Mouse (Mus musculus) mature B cell (primary cell): Measurements from ENCODE around the gene Tmco3.

Source experiments
- in situ Hi-C: fragments of 300-500 bp; cut with MboI; formaldehyde crosslinking; loops from 2 replicates; pipeline ENCODE4 v1.14.3; 2019

Tmco3 gene

DNA sequence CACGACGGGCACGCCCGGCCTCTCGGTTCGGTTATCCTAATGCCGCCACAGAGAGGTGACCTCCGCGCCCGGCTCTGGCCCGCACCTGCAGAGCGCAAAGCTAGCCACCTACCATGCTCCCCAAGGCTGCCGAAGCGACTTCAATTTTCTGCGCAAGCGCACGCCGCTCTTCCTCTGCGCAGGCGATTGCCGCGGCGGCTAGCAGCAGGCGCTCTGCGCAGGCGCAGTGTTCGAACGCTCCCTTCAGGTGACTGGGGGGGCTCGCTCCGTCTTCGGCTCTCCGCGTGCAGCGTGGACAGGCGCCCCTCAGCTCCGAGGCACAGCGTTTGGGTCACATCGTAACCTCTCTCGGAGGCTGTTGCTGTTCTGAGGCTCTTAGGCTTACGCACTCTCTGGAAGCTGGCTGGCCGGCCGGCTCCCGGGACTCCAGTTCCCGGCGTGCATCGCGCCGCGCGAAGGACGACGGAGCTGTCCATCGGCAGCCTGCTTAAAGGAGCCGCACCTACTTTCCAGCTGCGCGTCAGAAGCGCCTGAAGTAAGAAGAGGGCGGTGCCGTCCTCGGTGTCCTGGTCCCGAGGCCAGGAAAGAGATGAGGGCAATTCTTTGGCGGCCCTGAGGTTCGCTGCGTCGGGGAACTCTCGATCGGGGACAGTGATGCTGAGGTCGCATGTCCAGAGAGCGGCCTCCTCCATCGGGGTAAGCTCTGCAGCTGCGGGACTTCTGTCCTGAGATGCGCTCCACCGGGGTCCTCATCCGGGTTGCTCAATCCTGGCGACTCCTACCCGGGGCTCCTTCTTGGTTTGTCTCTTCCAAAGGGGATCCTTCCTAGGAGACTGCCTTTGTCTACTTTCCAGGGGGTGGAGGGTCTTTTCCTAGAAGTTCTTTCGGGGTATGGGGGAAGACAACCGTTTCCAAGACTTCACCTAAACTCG is at the start of gene Tmco3, which contains the start of gene Dcun1d2:
TSS of gene Tmco3 (plus strand) at position 499 of the 932 bp plus-strand sequence.
TSS of gene Dcun1d2 (minus strand) at position 440 of the 932 bp plus-strand sequence.
- in situ Hi-C loops = no loop called here

DNA sequence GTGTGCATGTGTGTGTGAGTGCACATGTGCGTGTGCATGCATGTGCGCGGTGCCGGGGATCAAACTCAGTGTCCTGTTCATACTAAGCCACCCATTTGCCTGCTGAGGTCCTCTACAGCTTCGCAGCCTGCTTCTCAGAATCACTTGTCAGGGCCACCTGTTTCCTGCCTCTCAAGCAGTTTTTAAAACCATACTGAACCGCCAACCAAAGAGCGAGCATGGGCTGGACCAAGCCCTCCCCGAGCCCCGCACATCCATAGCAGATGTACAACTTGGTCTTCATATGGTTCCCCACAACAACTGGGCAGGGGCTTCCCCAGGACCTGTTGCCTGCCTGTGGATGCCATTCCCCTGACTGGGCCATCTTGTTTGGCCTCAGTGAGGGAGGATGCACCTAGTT is 47.9 kb upstream of the Tmco3 start:
- in situ Hi-C loops = no loop called here

DNA sequence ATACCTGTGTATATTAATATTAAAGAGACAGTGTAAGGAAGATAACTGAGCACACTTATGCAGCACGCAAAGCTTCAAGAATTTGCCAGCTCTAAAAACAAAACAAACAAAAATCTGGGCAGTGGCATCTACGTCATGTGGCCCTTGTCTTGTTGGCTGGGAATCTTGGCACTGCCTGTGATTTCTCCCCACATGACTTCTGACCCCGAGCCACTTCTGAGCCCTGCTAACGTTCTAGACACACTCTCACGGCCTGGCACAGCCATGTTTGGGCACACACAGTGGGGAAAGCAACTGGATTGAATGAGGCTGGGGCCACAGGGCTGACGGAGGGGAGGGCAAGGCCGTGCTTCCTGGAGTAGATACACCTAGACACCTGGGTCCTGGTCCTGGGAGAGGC is 47.3 kb upstream of the Tmco3 start:
- in situ Hi-C loops = no loop called here

DNA sequence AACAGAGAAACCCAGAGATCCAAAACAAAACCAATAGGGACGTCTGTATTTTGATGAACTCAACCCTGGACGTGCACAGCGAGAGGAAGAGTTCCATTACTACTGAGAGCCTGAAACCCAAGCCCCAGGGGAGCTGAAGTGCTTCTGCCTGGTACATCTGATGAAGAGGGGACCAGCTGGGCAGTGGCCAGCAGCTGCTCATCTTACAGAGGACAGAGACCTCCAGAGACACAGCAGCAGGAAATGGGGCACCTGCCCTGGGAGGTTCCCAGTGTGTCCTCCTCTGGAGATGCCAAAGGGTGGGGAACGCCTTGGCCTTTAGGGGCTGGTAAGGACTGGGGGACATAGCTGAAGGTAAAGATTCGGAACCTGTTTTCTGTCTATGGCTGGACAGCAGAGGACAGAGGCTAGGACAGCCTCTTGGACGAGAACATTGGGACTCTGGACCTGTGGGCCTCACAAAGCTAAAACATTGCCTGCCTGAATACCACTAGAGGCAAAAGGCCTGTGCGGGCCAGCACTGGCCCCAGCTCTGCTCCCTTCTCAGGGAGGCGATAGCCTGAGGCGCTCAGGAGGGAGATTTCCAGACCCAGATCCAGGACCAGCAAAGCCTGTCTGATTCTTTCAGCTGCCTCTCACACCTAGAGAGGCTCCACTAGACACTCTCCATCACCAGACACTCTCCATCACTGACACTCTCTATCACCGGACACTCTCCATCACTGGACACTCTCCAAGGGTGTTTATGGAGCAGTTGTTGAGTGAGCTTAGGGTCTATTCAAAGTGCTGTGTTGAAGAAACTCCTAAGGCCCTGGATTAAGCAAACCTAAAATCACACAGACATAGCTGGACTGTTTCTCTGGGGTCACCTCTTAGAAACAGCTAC is 44.8 kb upstream of the Tmco3 start:
- in situ Hi-C loops = no loop called here

DNA sequence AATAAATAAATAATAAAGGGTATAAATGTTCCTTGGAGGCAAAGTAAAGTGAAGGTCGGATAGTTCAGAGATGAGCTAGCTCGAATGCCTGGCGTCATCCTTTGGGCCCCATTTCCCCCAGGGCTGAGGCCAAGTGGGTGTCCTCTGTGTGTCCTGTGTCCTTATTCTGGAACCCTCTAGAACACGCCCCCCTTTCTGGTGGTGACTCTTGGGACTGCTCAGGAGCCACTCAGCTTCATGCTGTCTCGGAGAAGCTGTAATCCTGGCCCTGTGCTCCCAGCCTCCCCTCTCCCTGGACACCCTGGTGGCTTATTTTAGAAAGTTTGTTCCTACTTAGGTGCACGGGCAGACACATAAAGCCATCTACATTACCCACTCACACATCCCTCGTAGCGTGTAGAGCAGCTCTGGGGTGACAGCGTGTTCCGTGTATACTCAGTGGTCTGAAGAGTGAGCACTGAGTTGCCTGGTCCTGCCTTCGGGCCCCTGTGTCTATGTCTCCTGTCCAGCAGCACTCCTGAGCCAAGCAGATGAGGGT is 43.6 kb upstream of the Tmco3 start:
- in situ Hi-C loops = no loop called here

DNA sequence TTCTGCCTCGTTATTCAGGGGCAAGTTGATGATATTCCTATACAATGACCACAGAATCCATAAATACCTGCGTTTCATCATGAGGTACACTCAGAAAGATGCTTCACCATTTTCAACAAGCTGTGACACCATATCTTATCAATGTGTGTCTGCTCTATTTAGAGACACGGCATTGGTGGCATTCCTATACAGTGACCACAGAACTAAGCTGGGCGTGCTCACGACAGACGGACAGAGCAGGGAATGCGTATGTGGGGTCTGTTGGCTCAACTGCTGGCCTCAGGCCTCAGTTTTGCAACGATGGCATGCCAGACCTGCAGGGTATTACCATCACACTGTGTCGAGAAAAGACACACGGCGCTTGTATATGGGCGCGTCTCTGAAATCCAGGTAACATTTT is 35.2 kb upstream of the Tmco3 start:
- in situ Hi-C loops = no loop called here

DNA sequence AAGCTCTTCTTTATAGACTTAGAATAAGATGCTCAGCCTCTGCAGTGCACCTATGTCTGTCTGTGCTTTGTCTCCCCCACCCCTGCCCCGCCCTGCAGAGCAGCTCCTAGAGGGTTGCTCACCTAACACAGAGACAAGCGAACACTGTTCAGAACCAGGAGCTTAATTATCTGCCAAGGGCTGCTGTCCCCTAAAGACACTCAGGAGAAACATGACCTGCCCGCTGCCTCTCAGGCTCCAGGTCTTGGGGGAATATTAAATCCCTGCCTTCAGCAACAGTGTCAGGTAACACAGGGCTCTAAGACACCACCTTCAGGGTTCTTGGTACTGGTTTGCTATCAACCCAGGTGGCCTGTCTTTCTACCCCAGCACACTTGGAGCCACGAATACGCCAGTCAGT is 34.6 kb upstream of the Tmco3 start:
- in situ Hi-C loops = no loop called here

DNA sequence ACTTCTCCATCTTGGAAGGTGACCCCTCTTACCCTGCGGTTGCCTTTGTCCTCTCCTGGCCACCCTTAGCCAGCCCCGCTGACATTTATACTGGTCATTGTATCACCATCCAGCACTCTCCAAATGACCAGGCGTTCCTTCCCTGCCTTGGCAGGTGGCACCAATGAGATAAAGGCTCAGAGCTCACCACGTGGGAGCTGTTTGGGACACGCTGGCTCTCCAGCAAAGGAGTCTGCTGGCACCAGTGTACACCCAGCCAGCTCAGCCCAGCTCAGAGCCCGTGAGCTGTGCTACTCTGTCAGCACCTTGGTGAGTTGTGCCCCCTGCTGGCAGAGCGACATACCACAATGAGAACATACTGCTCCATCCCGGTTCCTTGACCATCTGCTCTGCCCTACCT is 34.0 kb upstream of the Tmco3 start, which contains the start of gene Adprhl1:
TSS of gene Adprhl1 (minus strand) at position 144 of the 400 bp plus-strand sequence.
- in situ Hi-C loops = no loop called here

DNA sequence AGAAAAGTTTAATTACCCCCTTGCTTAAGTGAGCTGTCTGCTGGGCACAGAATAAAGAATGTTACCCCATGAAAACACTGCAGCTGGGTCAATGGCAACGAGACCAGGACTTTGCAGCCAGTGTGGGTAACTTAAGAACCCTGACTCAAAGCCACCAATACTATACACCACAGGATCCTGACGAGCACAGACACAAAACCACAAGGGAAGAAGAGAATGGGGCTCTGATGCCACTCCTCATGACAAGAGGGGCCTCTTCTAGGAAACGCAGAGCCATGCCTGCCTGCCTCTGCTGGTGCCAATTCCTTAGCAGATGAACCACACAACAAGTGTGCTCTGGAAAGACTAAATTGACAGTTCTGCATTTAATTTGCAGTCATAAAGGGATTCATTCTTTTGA is 24.6 kb upstream of the Tmco3 start:
- in situ Hi-C loops = no loop called here

DNA sequence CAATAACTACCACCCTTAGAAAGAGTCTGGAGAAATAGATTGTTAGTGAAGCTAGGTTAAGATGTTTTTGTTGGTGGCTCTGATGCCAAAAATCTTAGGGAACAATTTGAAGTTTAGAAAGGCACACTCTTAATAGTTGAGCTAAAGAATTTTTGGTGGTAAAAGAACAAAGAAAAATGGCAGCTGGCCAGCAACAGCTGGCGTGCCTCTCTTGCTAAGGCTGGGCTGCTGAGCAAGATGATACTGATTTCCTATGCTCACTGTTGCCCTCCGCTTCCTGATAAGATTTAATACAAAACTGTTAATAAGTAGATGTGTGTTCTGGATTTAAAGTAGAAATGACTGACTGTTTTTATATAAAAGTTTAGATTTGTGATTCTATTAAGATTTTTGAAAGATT is 20.4 kb upstream of the Tmco3 start:
- in situ Hi-C loops = no loop called here

DNA sequence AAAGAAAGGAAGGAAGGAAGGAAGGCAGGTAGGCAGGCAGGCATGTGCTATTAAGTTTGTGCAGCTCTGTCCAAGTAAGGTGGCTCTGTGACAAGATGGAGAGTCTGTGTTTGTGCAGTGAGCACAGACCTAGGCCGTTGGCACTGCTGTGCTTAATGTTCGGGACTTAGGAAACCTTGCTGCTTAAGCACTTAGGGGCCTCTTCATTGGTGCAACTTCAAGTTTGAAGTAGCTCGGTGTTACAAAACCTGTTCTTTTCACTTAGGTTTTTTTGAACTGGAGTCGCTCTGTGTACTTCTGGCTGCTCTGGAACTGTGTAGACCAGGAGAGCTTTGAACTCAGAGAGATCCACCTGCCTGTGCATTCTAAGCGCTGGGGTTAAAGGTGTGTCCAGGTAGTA is 15.2 kb upstream of the Tmco3 start:
- in situ Hi-C loops = no loop called here

DNA sequence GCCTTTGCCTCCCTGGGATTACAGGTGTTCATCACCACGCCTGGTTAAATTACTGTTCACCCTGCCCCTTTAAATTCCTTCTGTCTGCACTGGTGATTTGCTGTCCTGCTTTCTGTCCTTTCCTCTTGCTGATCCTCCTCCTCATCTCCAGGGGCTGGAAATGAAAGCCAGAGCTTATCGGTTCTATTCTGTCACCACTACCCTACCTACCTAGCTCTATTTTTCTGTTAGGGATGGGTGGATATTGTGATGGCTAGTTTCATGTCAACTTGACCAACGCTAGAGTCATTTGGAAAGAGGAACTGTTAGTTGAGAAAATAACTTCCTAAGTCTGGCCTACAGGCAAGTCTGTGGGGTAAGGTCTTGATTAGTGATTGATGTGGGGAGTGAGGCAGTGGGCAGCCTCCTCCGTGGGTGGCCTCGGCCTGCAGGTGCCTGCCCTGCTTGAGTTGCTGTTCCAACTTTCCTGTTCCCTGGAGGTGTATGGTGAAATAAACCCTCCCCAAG is 11.0 kb upstream of the Tmco3 start:
- in situ Hi-C loops = no loop called here

DNA sequence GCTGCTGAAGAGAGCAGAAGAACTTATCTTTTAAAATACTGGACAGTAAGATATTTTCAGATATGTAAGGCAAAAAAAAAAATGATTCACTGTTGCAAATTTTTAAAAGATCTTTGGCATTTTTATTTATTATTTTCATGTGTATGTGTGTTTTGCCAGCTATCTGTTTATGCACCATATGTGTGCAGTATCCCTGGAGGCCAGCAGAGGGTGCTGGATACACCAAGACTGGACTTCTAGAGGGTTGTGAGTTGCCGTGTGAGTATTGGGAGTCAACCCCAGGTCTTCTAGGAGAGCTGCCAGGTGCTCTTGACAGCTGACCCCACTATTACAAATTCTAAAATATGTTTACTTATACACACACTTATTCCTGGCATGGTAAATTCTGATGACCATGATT is 4.8 kb upstream of the Tmco3 start:
- in situ Hi-C loops = no loop called here

DNA sequence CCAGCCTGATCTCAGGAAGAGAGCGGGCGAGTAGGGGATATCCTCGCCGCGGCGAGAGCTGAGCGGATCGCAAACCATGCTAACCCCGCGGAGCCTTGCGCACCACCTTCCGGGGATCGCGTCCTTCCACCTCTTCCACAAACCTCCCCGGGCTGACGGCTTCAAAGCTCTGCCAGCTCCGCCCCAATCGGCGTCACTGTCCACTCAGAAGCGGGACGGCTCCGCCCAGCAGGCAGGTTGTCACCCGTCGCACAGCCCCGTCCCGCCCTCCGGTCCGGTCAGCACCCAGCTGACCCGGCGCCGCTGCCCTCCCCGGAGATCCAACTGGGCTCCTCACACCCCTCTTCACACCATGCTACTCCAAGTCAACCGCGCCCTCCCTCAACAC is 692 bp upstream of the Tmco3 start:
- in situ Hi-C loops = no loop called here

DNA sequence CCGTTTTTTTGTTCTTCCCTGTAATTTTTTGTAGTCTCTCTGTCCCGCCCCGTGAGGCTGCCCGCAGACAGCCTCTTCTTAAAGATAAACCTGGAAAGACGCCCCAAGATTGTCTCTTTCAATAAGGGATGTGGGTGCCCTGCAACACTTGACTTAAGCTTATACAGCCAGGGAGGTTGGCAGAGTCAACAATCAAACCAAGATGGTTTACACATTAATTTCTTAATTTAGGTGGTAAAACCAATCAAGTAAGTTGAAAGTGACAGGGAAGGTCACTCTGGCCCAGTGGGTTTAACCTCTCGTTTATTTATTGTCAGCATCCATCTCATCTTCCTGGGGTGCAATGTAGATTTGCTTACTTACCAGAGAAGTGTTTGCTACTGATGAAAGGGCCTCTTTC is 656 bp downstream of the Tmco3 start:
- in situ Hi-C loops = no loop called here

DNA sequence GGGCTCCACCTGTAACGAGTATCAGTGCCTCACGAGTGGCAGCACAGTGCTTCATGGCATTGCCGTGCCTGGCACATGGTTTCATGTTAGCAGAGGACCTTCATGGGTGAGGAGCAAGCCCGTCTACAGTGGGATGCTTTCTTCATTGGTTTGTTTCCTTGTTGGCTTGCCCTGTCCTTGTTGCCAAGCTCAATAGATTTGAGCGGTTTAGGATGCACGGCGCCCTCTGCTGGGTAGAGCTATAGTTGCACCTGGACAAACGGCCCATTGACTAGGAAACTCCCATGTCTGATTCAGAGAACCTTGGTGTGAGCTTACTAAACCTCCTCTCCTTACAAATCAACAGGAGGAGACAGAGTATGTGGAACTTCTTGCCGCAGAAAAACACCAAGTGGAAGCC is 4.4 kb downstream of the Tmco3 start:
- in situ Hi-C loops = no loop called here

DNA sequence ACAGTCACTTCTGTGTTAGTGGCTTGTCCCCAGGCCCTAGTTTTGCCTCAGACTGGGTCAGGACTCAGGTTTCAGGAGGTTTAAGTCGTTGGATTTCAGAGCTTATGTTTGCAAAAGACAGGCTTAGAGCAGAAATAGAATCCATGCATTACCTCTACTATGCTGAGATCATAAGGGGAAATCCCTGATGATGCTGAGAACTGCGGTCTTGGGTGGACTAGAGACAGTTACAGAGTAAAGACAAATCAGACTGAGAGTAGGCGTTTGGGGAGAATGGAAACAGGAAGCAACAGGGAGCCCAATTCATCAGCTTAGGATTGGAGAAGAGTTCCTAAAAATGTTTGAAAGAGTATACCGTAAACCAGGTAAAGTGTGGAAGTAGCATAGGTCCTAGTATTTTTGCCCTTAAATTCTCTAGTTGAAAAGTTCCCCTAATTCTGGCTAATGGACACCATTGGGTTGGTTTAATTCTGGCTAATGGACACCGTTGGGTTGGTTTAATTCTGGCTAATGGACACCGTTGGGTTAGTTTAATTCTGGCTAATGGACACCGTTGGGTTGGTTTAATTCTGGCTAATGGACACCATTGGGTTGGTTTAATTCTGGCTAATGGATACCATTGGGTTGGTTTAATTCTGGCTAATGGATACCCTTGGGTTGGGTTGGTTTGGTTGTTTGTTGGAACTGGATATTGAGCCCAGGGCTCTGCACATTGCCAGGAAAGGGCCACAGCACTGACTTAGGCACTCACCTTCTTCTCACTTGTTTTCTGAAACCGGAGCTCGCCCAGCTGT is 5.9 kb downstream of the Tmco3 start:
- in situ Hi-C loops = no loop called here

DNA sequence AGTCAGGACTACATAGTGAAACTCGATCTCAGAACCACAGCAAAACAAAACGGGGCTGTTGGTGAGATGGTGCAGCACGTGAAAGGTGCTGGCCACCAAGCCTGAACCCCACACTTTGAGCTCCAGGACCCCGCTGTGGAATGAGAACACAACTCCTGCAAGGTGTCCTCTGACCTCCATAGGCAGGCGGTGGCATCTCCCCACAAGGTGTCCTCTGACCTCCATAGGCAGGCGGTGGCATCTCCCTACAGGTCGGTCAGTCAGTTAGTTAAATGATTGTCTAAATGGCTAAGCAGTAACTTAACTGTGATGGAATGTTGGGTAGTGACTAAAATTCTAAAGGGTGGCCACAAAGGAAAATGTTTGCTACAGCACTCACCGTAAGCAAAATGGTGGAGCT is 11.6 kb downstream of the Tmco3 start:
- in situ Hi-C loops = no loop called here

DNA sequence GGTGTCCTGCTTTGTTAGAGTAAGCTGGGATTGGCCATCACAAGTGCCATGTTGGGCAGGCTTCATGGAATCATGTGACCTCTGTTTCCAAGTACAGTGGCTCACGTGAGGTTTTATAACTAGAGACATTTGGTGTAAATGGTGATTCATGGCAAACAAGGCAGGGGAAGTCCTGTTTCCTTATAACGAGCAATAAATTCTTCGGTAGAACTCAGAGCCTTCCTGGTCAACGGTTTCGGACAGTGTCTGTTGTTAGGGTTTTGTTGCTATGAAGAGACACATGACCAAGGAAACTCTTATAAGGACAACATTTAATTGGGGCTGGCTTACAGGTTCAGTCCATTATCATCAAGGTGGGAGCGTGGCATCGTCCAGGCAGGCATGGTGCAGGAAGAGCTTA is 13.0 kb downstream of the Tmco3 start:
- in situ Hi-C loops = no loop called here

DNA sequence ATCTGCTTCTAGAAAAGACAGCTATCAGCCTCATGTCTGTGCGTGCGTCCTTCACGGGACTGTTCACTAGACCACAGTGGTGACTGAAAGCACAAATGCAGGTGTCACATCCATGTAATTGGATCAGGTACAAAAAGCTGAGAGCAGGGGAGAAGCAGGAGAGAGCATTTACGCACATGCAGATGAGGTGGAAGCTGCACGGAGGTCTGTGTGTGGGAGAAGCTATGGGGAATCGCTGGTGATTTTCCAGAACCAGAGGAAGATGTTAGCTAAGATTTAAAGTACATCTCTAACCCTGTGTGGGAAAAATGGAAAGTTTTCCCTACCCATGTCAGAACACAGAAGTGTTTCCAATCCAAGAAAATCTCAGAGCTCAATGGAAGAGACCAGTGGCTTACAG is 17.5 kb downstream of the Tmco3 start:
- in situ Hi-C loops = no loop called here

DNA sequence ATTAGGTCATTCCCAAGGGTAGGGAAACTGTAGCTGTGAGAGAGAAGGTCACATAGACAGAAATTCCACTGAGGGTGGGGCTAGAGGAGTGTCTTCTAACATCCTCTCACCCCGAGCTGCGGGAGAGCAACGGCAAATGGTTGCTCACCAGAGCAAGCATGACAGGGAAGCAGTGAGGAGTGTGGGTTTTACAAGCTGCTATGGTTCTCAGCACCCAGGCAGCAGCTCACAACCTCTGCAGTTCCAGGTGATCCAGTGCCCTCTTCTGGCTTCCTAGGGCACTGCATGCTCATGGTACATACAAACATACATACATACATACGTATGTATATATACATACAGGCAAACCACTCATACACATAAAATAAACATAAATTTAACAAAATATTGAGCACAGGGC is 17.9 kb downstream of the Tmco3 start:
- in situ Hi-C loops = no loop called here
